In the genomic region with DNA sequence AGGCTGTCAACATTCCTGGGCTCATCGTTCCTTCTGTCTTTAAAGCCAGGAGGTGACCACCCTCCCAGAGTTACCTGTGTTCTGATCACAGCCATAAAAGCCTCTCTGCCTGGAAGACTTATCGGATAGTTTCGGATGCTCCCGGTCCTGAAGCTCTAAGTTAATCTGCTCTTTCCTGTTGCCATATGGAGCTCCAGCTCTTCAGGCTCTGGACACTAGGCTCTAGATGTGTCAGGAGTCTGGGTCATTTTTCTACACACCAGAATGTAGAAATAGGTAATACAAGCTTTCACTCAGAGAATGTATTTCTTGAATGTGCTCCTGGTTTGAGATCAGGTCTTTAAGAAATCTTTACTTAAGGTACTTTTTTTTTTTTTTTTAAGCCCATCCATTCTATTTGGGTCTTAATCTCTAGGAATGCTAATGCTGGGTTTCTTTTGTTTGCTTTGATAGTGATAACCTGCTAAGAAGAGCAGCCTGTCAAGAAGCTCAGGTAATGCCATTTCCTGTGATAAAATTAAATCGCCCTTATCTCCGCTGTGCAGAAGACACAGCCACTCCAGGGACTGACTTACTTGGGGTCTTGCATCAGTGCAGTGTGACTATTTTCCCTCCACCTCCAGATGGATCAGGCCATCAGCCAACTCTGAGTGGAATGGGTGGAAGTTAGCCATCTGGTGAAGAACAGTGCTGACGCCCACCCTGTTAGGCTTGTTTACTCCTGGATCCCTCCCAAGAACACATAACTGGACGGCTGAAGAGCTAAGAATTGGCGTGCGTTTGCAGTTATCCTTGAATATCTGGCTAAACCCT, we compare ENCODE assay signal across 9 mouse cellular contexts. TPM values are rescaled to one million over a fixed set of nuclear protein-coding genes. Genes with fewer than 3 reads are reported as not detected.
DNase-seq lines count a peak whose midpoint lies in the region; ATAC-seq and TF ChIP-seq lines count a peak whose summit lies in the region.
"Had no signal": no experiment of that assay in that cellular context is flagged by ENCODE, and none has a peak within 500 bp of the region (broad histone marks: within the 10 kb centered on the region; RNA-seq: fewer than 3 reads in every experiment).

No protein-coding gene starts in this region.

- H3K9ac ChIP-seq in midbrain, postnatal 0 days (replicated peaks; ENCODE audit: low read length, poor library complexity, severe bottlenecking): no peak overlapping the region
- H3K9ac ChIP-seq: heart, embryonic 15.5 days had no signal

- H3K27me3 ChIP-seq in midbrain, postnatal 0 days (ENCODE audit: insufficient read depth, low read length): no peaks in the 10 kb centered on the region
- H3K27me3 ChIP-seq: heart, embryonic 15.5 days had no signal

- H3K4me2 ChIP-seq in midbrain, postnatal 0 days (ENCODE audit: low read depth, low read length, poor library complexity, severe bottlenecking): no peak overlapping the region
- H3K4me2 ChIP-seq: heart, embryonic 15.5 days had no signal

- no peaks in the 10 kb centered on the region for H3K4me1 ChIP-seq in midbrain, postnatal 0 days (ENCODE audit: insufficient read depth, low read length)

- WGBS in midbrain, postnatal 0 days: 69% methylated on average over 10 of the region's 10 CpGs

- no peaks in the 10 kb centered on the region for H3K9me3 ChIP-seq in midbrain, postnatal 0 days (ENCODE audit: low read length)
- H3K9me3 ChIP-seq: heart, embryonic 15.5 days had no signal

- no peak for TF ChIP-seq CTCF in midbrain, postnatal 0 days (IDR thresholded peaks at IDR 0.05)

- peak; percentile 23 for DNase-seq in kidney, postnatal 10 days
- no peak for DNase-seq in kidney, postnatal 25 days
- peak; percentile 54 to 65 for DNase-seq in gastrocnemius, adult 8-10 months (ENCODE audit: low spot score in 2 of 2)
- DNase-seq in layer of hippocampus, postnatal 10 days (ENCODE audit: low spot score in 2 of 2): peak; percentile 60 to 65
- DNase-seq in midbrain, postnatal 0 days (ENCODE audit: low spot score): peak; percentile 78
- no peak for DNase-seq in c-Kit-positive CD71-positive TER-119-positive erythroid progenitor cells, embryonic 14.5 days (ENCODE audit: low spot score)
- DNase-seq in yolk sac, embryonic 10.5 days (ENCODE audit: low spot score): no peak

- no peak overlapping the region for H3K4me3 ChIP-seq in midbrain, postnatal 0 days (ENCODE audit: low read depth, low read length)
- H3K4me3 ChIP-seq: heart, embryonic 15.5 days had no signal

- ATAC-seq in cerebellum, adult (ENCODE audit: insufficient number of reproducible peaks, low FRiP score, low TSS enrichment): peak; percentile 66; the same call in 1 of the 2 replicates
- ATAC-seq in midbrain, postnatal 0 days (ENCODE audit: low FRiP score): no peak

- H3K27ac ChIP-seq in midbrain, postnatal 0 days (ENCODE audit: low read depth, low read length): no peak overlapping the region
- H3K27ac ChIP-seq: heart, embryonic 15.5 days had no signal

- peaks cover 2% of the 10 kb centered on the region; the same call in 1 of the 2 replicates for H3K36me3 ChIP-seq in midbrain, postnatal 0 days (ENCODE audit: insufficient read depth, low read length)

RNA-seq across cellular contexts. Expression of gene Agk, which starts 22.2 kb away (rescaled TPM):
- total RNA-seq in gastrocnemius, adult 8-10 months (2022): 1 to 10 TPM; 4.1 to 6.9 (median 5.8) TPM
- total RNA-seq in layer of hippocampus, postnatal 10 days (2021): 10 to 100 TPM; 57.1 to 63.5 TPM
- 57.3 and 72.3 TPM in 2 replicates for total RNA-seq in midbrain, postnatal 0 days (2014; rRNA removed)
- 63.7 and 64.2 TPM in 2 replicates for polyA plus RNA-seq in midbrain, postnatal 0 days (2015; fragmentation: Nextera tagmentation; extraction: Ambion mirVana)

Comparison
In these comparisons a context has a peak if more than half of its experiments do, and no peak if none do; other contexts are left out.
1. DNase-seq: peak in kidney, postnatal 10 days (single experiment), gastrocnemius, adult 8-10 months (2 of 2), layer of hippocampus, postnatal 10 days (2 of 2) and midbrain, postnatal 0 days (single experiment); none in kidney, postnatal 25 days (0 of 2), c-Kit-positive CD71-positive TER-119-positive erythroid progenitor cells, embryonic 14.5 days (single experiment) and yolk sac, embryonic 10.5 days (single experiment).